Mouse (Mus musculus) spleen, adult 18-20 months (tissue): Measurements from ENCODE around the gene Ap3b1.

Experiments used
- DNase-seq, 2 experiments: peaks; one replicate each; pipeline ENCODE4 v3.0.0; 2022; ENCODE audit warnings: mixed read lengths in 2 of 2

The Ap3b1 gene

DNA sequence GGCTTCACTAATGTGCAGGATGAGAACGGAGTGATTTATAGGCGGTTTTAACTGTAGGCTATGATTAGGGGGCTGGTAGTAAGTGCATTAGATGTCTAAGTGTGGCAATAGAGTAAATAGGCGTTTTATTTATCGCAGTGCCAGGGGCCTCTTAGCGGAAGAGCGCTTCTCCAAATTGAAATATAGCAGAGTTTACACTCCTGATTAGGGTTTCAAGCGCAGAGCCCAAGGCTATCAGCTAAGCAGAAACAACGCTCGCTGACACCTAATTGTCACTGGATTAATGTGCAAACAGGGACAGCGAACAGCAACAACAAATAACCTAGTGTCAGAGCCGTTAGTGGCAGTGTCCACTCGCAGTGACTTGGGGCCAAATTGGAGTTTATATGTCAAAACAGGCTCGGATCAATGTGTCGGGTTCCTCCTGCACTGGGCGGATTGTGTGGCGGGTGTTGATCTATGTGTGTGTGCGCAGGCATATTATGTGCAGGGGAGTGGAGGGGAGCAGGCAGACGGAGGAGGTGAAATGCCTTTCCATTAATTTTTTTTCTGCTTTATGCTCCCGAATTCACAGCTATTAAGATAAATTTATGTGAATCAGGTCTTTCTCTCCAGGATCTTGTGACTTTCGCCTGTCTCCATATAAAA lies 237.8 kb downstream of the Ap3b1 start:
- DNase-seq = no peak

DNA sequence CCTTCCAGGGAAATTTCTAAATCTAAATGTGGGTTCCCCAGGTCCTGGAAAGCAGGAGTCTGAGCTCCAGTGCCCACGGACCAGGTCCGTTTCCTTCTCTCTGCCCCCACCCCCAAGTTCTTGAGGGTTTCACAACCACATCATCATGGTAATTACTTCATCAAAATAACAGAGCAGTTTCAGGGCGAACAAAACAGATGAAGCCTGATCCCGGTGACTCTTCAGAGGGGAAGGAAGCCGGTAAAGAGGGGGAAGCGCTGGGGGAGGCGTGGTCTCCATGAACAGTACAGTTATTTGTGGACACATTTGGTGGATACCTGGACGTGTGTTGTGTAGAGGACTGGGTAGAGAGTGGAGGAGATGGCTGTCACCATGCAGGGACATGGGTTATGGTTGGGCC lies 241.0 kb downstream of the Ap3b1 start:
- DNase-seq = no peak

DNA sequence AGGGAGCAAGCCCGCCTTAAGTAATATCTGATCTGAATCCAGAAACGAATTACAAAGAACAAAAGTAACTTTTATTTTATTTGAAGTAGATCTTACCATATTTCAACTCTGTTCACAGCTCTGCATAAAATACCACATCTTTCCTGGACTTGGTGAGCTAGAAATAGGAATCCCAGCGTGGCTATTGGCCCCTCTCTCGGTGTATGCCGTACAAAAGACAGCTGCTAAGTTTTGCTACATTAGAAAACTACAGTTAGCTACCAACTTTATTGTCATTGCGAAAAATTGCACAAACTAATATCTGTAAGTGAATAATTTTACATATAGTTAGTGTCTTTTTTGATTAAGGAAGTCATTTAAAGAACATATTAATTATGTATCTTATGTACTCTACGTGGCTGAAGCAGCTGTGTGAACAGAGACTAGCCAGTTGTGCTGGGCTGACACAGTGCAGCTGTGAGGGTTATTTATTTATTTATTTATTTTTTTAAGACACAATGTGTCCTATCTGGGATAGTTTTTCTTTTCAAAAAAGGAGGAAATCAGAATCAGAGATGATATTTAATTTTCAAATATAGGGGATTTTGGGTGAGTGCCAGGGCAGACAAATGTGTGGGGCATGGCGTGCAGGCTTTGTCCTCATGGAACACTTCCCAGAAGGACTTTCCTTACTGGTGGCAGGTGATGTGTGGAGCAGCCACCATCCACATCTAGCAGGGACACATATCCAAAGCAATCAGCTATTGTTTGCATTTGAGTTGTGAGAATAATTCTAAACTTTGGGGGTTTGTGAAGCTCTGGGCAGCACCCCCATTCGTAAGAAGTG lies 248.5 kb downstream of the Ap3b1 start:
- no peak for DNase-seq

DNA sequence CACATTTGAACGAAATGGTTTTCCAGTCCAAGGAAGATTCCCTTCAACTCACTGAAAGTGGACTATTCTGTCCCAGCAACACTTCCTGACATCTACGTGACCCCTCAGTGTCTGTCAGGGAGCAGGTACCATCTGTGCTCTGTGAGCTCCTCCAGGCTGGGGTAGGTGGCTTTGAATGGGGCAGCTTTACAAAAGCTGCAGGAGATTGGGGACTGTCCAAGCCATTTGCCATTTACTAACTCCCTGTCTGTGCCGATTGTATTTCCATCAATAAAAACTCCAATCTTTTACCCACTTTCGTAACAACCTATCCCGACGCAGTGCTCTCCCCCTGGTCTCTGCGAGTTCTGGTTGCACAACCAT lies 249.1 kb downstream of the Ap3b1 start:
- DNase-seq = no peak

DNA sequence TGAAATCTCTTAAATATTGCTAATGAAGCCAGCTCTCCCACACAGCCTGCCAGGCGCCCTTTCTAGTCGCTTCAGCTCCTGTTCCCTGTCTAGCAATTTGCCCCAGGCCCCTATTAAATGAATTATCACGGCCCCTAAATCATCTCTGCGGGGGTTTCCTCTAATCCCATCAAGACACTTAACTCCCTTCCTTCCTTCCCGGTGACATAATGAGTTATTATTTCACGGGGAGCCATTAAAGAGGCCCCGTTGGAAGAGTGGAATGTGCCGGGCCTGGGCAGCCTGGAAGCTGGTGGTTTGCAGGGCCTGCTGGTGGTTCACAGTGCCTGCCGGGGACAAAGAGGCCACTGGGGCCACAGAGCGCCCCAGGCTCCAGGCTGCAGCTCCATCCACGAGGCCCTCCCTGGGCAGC lies 249.7 kb downstream of the Ap3b1 start:
- DNase-seq = no peak

DNA sequence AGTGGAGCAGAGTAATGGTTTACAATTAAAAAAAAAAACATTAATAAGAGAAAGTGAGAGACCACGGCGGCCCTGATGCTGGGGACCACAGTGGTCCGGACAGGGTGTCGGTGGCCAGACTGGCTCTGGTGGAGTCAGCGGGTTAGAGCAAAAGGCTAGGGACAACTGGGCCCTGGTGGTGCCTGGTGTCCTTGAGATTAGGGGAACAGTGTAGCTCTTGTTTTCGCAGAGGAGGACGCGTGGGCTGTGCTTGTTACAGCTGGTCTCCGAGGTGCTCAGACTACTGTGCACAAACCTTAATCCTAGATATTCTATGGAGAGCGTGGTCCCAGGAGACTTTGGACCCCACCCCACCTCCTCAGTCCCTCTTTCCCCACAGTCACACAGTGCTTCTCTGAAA lies 250.2 kb downstream of the Ap3b1 start:
- no peak for DNase-seq
